Mouse (Mus musculus) neural tube, embryonic 15.5 days (tissue): Measurements from ENCODE around the gene Acot6. TPM values are rescaled to one million over a fixed set of nuclear protein-coding genes. Genes with fewer than 3 reads are reported as not detected.

Source experiments
- ATAC-seq: fragments of 200-750 bp; cut with Nextera tagmentation; 2 replicates; pipeline ENCODE4 v1.8.0; 2017; ENCODE audit warnings: mild to moderate bottlenecking, moderate TSS enrichment, moderate library complexity; ENCODE audit not compliant: low FRiP score
- H3K27ac ChIP-seq: fragments of 300-500 bp; sonication (generic); replicated peaks from 2 replicates; pipeline ENCODE4 v1.5.1; 2015; ENCODE audit warnings: mild to moderate bottlenecking, inconsistent platforms
- H3K27me3 ChIP-seq: fragments of 300-500 bp; sonication (generic); replicated peaks from 2 replicates; pipeline ENCODE4 v1.6.1; 2015; ENCODE audit warnings: inconsistent platforms
- H3K36me3 ChIP-seq: fragments of 300-500 bp; sonication (generic); 2 replicates; pipeline ENCODE4 v1.6.1; 2015; ENCODE audit warnings: inconsistent platforms
- H3K4me1 ChIP-seq: fragments of 300-500 bp; sonication (generic); 2 replicates; pipeline ENCODE4 v1.6.1; 2015; ENCODE audit warnings: inconsistent platforms
- H3K4me2 ChIP-seq: fragments of 300-500 bp; sonication (generic); 2 replicates; pipeline ENCODE4 v1.6.1; 2015; ENCODE audit warnings: inconsistent platforms, mild to moderate bottlenecking, moderate library complexity
- H3K4me3 ChIP-seq: fragments of 300-500 bp; sonication (generic); replicated peaks from 2 replicates; pipeline ENCODE4 v1.5.1; 2015; ENCODE audit warnings: mild to moderate bottlenecking, inconsistent platforms
- H3K9ac ChIP-seq: fragments of 300-500 bp; sonication (generic); replicated peaks from 2 replicates; pipeline ENCODE4 v1.6.1; 2015; ENCODE audit warnings: mild to moderate bottlenecking, inconsistent platforms
- H3K9me3 ChIP-seq: fragments of 300-500 bp; sonication (generic); replicated peaks from 2 replicates; pipeline ENCODE4 v1.6.1; 2016; ENCODE audit warnings: inconsistent platforms
- WGBS: fragments of 180-500 bp; shearing (Covaris S2); methylation state at CpG from one replicate; pipeline ENCODE4 v1.1.7; 2015; ENCODE audit warnings: mixed read lengths; 5-methylcytosine and 5-hydroxymethylcytosine counted together
- polyA plus RNA-seq: library from polyadenylated mRNA; unstranded; fragments of >200 nt; fragmentation: Nextera tagmentation; extraction: Ambion mirVana; gene quantifications from 2 replicates; pipeline ENCODE4 v1.2.1, GENCODE M21; 2015

The Acot6 gene
- polyA plus RNA-seq, 1 experiment from 2014 or later = 1.6 TPM

DNA sequence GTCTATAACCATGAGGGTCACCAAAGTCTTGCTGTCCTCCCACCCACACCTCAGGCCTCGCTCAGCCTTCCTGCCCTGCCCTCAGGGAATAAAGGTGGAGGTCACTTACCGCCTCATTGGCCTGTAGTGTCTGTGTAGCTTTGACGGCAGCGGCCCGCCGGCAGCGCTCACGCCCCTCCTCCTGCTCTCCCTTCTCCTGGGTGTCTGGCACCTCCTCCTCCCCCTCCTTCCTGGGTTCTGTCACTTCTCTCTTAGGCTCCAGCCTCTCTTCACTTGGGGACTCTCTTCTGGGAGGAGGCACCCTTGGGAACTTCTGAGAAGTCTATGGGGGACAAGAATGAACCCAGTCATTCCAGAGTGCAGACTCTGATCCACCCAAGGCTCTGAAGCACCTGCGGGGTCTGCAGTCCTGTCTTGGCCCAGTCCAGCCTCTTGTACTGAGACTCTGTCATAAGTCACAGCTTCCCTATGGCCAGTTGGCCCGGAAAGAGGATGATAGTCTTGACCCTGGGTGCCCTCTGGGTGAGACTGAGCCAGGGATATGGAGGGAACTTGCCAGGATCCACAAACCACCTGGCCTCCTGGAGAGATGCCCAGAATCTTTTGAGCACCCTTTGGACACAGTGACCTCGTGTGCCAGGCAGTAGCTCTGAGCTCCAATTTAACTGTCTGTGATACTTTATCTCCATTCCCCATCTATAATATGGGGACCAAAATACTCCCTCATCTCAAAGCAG lies 54.5 kb downstream of the Acot6 start:
- Histone ChIP-seq H3K36me3 (peaks cover 48% of the 10 kb centered on the region), H3K4me2 (no peak overlapping the region), H3K27ac (no peak overlapping the region), H3K4me3 (no peak overlapping the region), H3K4me1 (peaks cover 2% of the 10 kb centered on the region), H3K27me3 (no peaks in the 10 kb centered on the region), H3K9ac (no peak overlapping the region), H3K9me3 (no peaks in the 10 kb centered on the region)
- ATAC-seq = no peak
- WGBS = 77% methylated on average over 11 of the region's 11 CpGs

DNA sequence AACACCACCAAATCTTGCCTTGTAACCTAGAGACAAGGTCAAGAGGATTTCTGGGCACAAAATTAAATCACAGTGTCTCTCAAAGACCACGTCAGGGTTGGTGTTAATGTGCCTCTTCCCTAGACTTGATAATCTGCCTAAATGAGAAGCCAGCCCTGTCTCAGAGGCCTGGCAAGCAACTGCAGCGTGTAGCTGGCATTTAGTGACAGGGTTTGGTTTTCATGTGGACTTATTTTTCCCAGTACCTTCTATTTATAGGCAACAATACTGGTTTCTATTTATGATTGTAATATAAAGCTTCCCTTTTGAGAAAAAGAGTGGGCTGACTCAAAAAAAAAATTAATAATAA lies 55.0 kb downstream of the Acot6 start:
- Histone ChIP-seq H3K4me1 (no peaks in the 10 kb centered on the region), H3K4me3 (no peak overlapping the region), H3K27me3 (no peaks in the 10 kb centered on the region), H3K4me2 (no peak overlapping the region), H3K27ac (no peak overlapping the region), H3K36me3 (peaks cover 51% of the 10 kb centered on the region), H3K9ac (no peak overlapping the region), H3K9me3 (no peaks in the 10 kb centered on the region)
- no peak for ATAC-seq
- 74% methylated on average over 2 of the region's 2 CpGs for WGBS

GRCm38 (mm10) chr12:84156210-84156609 lies 55.8 kb downstream of the Acot6 start:
- Histone ChIP-seq H3K27me3 (no peaks in the 10 kb centered on the region), H3K36me3 (peaks cover 51% of the 10 kb centered on the region), H3K9ac (no peak overlapping the region), H3K27ac (no peak overlapping the region), H3K4me3 (no peak overlapping the region), H3K4me1 (no peaks in the 10 kb centered on the region), H3K9me3 (no peaks in the 10 kb centered on the region), H3K4me2 (no peak overlapping the region)
- no peak for ATAC-seq
- 94% methylated on average over 18 of the region's 18 CpGs for whole genome bisulfite sequencing

- no peak overlapping the region for H3K4me3 ChIP-seq
- H3K4me1 ChIP-seq = no peaks in the 10 kb centered on the region
- no peaks in the 10 kb centered on the region for H3K9me3 ChIP-seq
- no peak overlapping the region for H3K4me2 ChIP-seq
- WGBS = 90% methylated on average over 14 of the region's 14 CpGs
- no peak overlapping the region for H3K27ac ChIP-seq
- ATAC-seq = no peak
- H3K36me3 ChIP-seq = peaks cover 44% of the 10 kb centered on the region
- H3K9ac ChIP-seq = no peak overlapping the region
- no peaks in the 10 kb centered on the region for H3K27me3 ChIP-seq
Observed at GRCm38 (mm10) chr12:84158156-84158555, 57.7 kb downstream of the Acot6 start.

DNA sequence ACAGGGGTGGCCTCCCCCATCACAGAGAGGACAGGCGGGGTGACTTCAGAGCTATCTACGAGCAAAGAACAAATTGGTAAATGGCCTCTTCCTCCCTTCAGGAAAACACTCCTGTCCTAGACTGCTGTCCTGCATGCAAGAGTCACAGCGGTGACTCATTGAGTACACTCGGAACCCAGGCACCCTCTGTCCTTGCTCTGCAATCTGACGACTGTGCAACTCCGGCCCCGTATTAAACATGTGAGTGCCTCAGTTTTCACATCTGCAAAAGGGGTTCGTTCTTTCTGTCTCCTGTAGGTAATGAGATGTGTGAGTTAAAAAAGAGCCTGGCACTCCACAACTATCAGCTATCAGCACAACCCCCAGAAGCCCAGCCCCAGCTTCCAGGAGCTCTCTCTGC lies 60.0 kb downstream of the Acot6 start:
- Histone ChIP-seq H3K4me2 (no peak overlapping the region), H3K27me3 (no peaks in the 10 kb centered on the region), H3K27ac (no peak overlapping the region), H3K9me3 (no peaks in the 10 kb centered on the region), H3K9ac (no peak overlapping the region), H3K4me3 (no peak overlapping the region), H3K4me1 (no peaks in the 10 kb centered on the region), H3K36me3 (peaks cover 39% of the 10 kb centered on the region)
- ATAC-seq = no peak
- 96% methylated on average over 8 of the region's 8 CpGs for WGBS

Other genes starting within 250 kb of the Acot6 start
- gene Numb, start 178.7 kb upstream of the Acot6 start, polyA plus RNA-seq = 14.9 and 17.4 TPM in 2 replicates
- gene Riox1, start 150.0 kb upstream of the Acot6 start, polyA plus RNA-seq = 11.7 and 11.9 TPM in 2 replicates
- gene Heatr4, start 115.8 kb upstream of the Acot6 start, polyA plus RNA-seq = not detected in 2 replicates
- 13.3 and 16.6 TPM in 2 replicates for gene Acot2, start 112.8 kb upstream of the Acot6 start, polyA plus RNA-seq
- 71.2 and 78.4 TPM in 2 replicates for gene Acot1, start 91.2 kb upstream of the Acot6 start, polyA plus RNA-seq
- gene Acot4, start 62.3 kb upstream of the Acot6 start, polyA plus RNA-seq = 0.55 and 1.2 TPM in 2 replicates
- gene Gm49366, start 61.7 kb upstream of the Acot6 start, polyA plus RNA-seq = not detected in 2 replicates
- 0.80 and 1.1 TPM in 2 replicates for gene Acot3, start 48.5 kb upstream of the Acot6 start, polyA plus RNA-seq
- 0.88 and 1.00 TPM in 2 replicates for gene Acot5, start 31.3 kb upstream of the Acot6 start, polyA plus RNA-seq
- gene Dnal1, start 13.7 kb downstream of the Acot6 start, polyA plus RNA-seq = 6.7 and 7.0 TPM in 2 replicates
- 3.2 and 3.8 TPM in 2 replicates for gene Pnma1, start 47.8 kb downstream of the Acot6 start, polyA plus RNA-seq
- gene Elmsan1, start 118.2 kb downstream of the Acot6 start, polyA plus RNA-seq = 4.0 and 5.4 TPM in 2 replicates
- 15.8 and 18.2 TPM in 2 replicates for gene Ptgr2, start 184.6 kb downstream of the Acot6 start, polyA plus RNA-seq
- gene Zfp410, start 216.2 kb downstream of the Acot6 start, polyA plus RNA-seq = 60.6 and 61.2 TPM in 2 replicates